Mouse (Mus musculus) forebrain, embryonic 13.5 days (tissue): Measurements from ENCODE around the gene Pip4p1. TPM values are rescaled to one million over a fixed set of nuclear protein-coding genes. Genes with fewer than 3 reads are reported as not detected.
A peak's percentile ranks its signal among the peaks of the same experiment; 100 is the strongest.
"Not testable (repeated sequence)": the region's sequence is repeated elsewhere in the genome, so short reads cannot be mapped to it uniquely, and the experiment has no call there.

Experiments used
- ATAC-seq: fragments of 200-750 bp; cut with Nextera tagmentation; 2 replicates; pipeline ENCODE4 v1.8.0; 2017
- H3K27ac ChIP-seq: fragments of 300-500 bp; sonication (generic); 2 replicates; pipeline ENCODE4 v1.5.1; 2015; ENCODE audit warnings: inconsistent platforms, mild to moderate bottlenecking, moderate library complexity
- H3K27me3 ChIP-seq: fragments of 300-500 bp; sonication (generic); 2 replicates; pipeline ENCODE4 v1.6.1; 2015; ENCODE audit warnings: mild to moderate bottlenecking, inconsistent platforms
- H3K36me3 ChIP-seq: fragments of 300-500 bp; sonication (generic); 2 replicates; pipeline ENCODE4 v1.6.1; 2015; ENCODE audit warnings: mild to moderate bottlenecking, inconsistent platforms; ENCODE audit not compliant: poor library complexity, severe bottlenecking
- H3K4me1 ChIP-seq: fragments of 300-500 bp; sonication (generic); 2 replicates; pipeline ENCODE4 v1.6.1; 2015; ENCODE audit warnings: inconsistent platforms
- H3K4me2 ChIP-seq: fragments of 300-500 bp; sonication (generic); 2 replicates; pipeline ENCODE4 v1.6.1; 2015; ENCODE audit warnings: inconsistent platforms, mild to moderate bottlenecking, moderate library complexity
- H3K4me3 ChIP-seq: fragments of 300-500 bp; sonication (generic); 2 replicates; pipeline ENCODE4 v1.5.1; 2015; ENCODE audit warnings: mild to moderate bottlenecking, inconsistent platforms
- H3K9ac ChIP-seq: fragments of 300-500 bp; sonication (generic); 2 replicates; pipeline ENCODE4 v1.6.1; 2015; ENCODE audit warnings: mild to moderate bottlenecking, inconsistent platforms
- H3K9me3 ChIP-seq: fragments of 300-500 bp; sonication (generic); replicated peaks from 2 replicates; pipeline ENCODE4 v1.6.1; 2016; ENCODE audit warnings: inconsistent platforms
- WGBS: fragments of 180-500 bp; shearing (Covaris S2); methylation state at CpG from one replicate; pipeline ENCODE4 v1.1.7; 2015; 5-methylcytosine and 5-hydroxymethylcytosine counted together
- polyA plus RNA-seq: library from polyadenylated mRNA; unstranded; fragments of >200 nt; fragmentation: Nextera tagmentation; extraction: Ambion mirVana; gene quantifications from 2 replicates; pipeline ENCODE4 v1.2.1, GENCODE M21; 2015

Gene Pip4p1
- 73.7 and 76.9 TPM in 2 replicates for polyA plus RNA-seq

GRCm38 (mm10) chr14:50930754-50931492 is at the start of gene Pip4p1, which contains the start of gene Pnp:
Gene Pip4p1, minus strand, starts transcription at chr14:50930856.
Gene Pnp, plus strand, starts transcription at chr14:50931082.
- Histone ChIP-seq H3K36me3 (peaks cover 37% of the 10 kb centered on the region), H3K27me3 (no peaks in the 10 kb centered on the region), H3K9ac (peak within 1 kb of the TSS; percentile 99), H3K27ac (peak within 1 kb of the TSS; percentile 85), H3K4me2 (peak within 1 kb of the TSS; percentile 77), H3K4me3 (peak within 1 kb of the TSS; percentile 97), H3K4me1 (peaks cover 38% of the 10 kb centered on the region), H3K9me3 (no peaks in the 10 kb centered on the region)
- peak; percentile 99 for ATAC-seq
- under 1% methylated on average over 67 of the region's 68 CpGs for WGBS

DNA sequence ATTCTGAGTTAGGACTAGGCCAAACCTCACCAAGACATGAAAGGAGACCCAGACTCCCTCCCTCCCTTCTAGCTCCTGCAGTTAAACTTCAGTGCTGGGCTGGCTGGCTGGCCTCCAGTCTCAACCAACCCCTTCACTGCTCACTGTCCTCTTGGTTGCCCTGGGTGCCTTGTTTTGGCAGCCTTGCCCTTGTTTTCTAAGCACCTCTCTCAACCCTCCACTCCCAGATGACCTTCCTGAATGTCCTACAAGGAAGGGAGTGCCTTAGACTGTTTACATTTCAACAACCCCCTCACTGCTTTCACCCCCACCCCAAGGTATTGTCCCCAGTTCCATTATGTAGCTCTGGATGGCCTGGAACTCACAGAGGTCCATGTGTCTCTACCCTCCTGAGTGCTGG is 49.0 kb upstream of the Pip4p1 start:
- H3K9me3 ChIP-seq, result no peaks in the 10 kb centered on the region

DNA sequence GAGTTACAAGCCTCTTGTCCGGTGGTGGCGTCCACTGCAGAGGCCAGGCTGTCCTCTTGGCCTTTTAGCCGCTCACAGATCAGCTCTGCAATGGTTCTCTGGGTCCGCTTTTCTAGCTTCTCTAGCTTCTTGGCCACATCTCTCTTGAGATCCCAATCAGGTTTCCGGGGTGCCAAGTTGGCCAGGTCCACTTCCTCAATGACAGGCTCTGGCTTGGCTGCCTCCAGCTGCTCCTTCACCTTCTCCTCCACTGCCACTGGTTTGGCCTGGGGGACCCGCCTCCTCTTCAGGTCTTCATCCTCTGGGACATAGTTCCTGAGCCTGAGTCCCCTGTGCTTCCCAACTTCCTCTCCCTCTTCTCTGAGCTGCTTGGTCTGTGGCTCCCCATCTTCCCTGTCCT is 47.8 kb upstream of the Pip4p1 start:
- not testable (repeated sequence) for H3K4me1 ChIP-seq, H3K36me3 ChIP-seq, H3K9me3 ChIP-seq, H3K4me2 ChIP-seq, H3K4me3 ChIP-seq, H3K9ac ChIP-seq, ATAC-seq, H3K27me3 ChIP-seq, H3K27ac ChIP-seq
- WGBS, result 93% methylated on average over 6 of the region's 6 CpGs

More for the DNA sequence above, 49.0 kb upstream of the Pip4p1 start:
- peaks cover 3% of the 10 kb centered on the region; the same call in 1 of the 2 replicates for H3K4me1 ChIP-seq
- no peak overlapping the region for H3K4me2 ChIP-seq
- no peaks in the 10 kb centered on the region for H3K36me3 ChIP-seq
- ATAC-seq, result no peak
- H3K4me3 ChIP-seq, result no peak overlapping the region
- no peaks in the 10 kb centered on the region for H3K27me3 ChIP-seq
- no peak overlapping the region for H3K9ac ChIP-seq
- no peak overlapping the region for H3K27ac ChIP-seq

DNA sequence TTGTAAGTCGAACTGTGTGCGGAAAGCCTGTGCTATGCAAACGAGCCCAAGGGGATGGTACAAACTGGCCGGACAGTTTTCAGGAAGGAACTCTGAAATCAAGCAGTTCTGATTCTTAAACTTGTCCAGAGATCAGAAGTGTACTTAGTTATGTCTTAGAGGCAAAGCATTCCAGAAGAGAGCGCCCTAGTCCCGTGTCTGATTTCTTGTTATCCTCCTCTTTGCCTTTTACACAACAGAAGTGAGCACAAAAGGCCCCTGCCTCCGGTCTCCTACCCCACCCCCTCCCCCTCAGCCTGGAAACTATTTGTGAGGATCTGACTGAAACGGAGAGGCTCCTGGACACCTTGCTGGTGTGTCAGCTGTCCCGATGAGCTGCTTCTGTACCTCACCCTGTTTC is 46.0 kb upstream of the Pip4p1 start:
- Histone ChIP-seq H3K27me3 (no peaks in the 10 kb centered on the region), H3K4me2 (peak overlapping the region; percentile 31; the same call in 1 of the 2 replicates), H3K4me1 (peaks cover 3% of the 10 kb centered on the region; the same call in 1 of the 2 replicates), H3K4me3 (no peak overlapping the region), H3K27ac (no peak overlapping the region), H3K36me3 (no peaks in the 10 kb centered on the region), H3K9me3 (no peaks in the 10 kb centered on the region), H3K9ac (no peak overlapping the region)
- no peak for ATAC-seq
- WGBS, result 9% methylated on average over 9 of the region's 9 CpGs

GRCm38 (mm10) chr14:50975001-50975400 is 44.3 kb upstream of the Pip4p1 start:
- H3K4me1 ChIP-seq, result peaks cover 5% of the 10 kb centered on the region
- no peaks in the 10 kb centered on the region for H3K27me3 ChIP-seq
- 45% methylated on average over 5 of the region's 5 CpGs for WGBS
- no peaks in the 10 kb centered on the region for H3K9me3 ChIP-seq
- no peak for ATAC-seq
- H3K4me3 ChIP-seq, result no peak overlapping the region
- no peak overlapping the region for H3K9ac ChIP-seq
- H3K36me3 ChIP-seq, result no peaks in the 10 kb centered on the region
- no peak overlapping the region for H3K4me2 ChIP-seq
- no peak overlapping the region for H3K27ac ChIP-seq

DNA sequence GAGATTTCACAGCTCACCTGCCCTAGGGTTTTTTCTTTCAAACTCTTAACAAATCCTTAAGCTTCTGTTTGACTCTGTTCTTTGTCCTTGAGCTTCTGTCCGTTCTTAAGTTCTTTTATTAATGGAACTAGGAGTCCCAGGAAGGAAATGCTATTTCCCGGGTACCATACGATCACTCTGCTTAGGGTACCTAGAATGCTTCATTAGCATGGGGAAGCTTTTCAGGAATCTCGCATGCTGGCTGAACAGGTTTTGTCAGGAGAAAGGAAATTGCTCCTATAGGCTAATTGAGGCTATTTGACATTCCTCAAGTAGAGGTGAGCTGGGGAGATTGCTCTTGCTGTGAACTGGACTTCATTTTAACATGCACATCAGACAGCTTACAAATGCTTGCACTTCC is 43.0 kb upstream of the Pip4p1 start:
- no peaks in the 10 kb centered on the region for H3K27me3 ChIP-seq
- no peak overlapping the region for H3K27ac ChIP-seq
- H3K9ac ChIP-seq, result no peak overlapping the region
- H3K4me3 ChIP-seq, result no peak overlapping the region
- no peak overlapping the region for H3K4me2 ChIP-seq
- H3K4me1 ChIP-seq, result peaks cover 12% of the 10 kb centered on the region
- WGBS, result 17% methylated on average over 4 of the region's 4 CpGs
- H3K9me3 ChIP-seq, result no peaks in the 10 kb centered on the region
- no peak for ATAC-seq
- H3K36me3 ChIP-seq, result no peaks in the 10 kb centered on the region

DNA sequence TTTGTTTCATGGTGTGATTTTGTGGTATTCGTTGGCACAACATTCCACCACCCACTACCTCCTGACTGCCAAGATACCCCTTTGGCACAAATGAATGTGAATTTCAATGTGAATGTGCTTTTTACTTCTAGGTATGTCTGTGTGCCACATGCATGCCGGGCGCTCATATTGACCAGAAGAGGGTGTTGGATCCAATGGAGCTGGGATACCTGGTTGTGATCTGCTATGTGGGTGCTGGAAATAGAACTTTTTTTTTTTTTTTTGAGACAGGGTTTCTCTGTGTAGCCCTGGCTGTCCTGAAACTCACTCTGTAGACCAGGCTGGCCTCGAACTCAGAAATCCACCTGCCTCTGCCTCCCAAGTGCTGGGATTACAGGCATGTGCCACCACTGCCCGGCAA is 42.4 kb upstream of the Pip4p1 start:
- not testable (repeated sequence) for H3K4me3 ChIP-seq, H3K27me3 ChIP-seq, H3K27ac ChIP-seq, H3K36me3 ChIP-seq, ATAC-seq, H3K9me3 ChIP-seq, H3K4me2 ChIP-seq, H3K9ac ChIP-seq
- H3K4me1 ChIP-seq, result peaks cover 14% of the 10 kb centered on the region
- 89% methylated on average over 5 of the region's 5 CpGs for WGBS

GRCm38 (mm10) chr14:50970822-50971221 is 40.2 kb upstream of the Pip4p1 start:
- 89% methylated on average over 1 of the region's 1 CpGs for whole genome bisulfite sequencing
- no peak overlapping the region for H3K27ac ChIP-seq
- no peak overlapping the region for H3K9ac ChIP-seq
- no peaks in the 10 kb centered on the region for H3K36me3 ChIP-seq
- H3K4me2 ChIP-seq, result no peak overlapping the region
- ATAC-seq, result no peak
- no peaks in the 10 kb centered on the region for H3K27me3 ChIP-seq
- H3K4me1 ChIP-seq, result peaks cover 12% of the 10 kb centered on the region
- H3K4me3 ChIP-seq, result no peak overlapping the region
- H3K9me3 ChIP-seq, result no peaks in the 10 kb centered on the region

DNA sequence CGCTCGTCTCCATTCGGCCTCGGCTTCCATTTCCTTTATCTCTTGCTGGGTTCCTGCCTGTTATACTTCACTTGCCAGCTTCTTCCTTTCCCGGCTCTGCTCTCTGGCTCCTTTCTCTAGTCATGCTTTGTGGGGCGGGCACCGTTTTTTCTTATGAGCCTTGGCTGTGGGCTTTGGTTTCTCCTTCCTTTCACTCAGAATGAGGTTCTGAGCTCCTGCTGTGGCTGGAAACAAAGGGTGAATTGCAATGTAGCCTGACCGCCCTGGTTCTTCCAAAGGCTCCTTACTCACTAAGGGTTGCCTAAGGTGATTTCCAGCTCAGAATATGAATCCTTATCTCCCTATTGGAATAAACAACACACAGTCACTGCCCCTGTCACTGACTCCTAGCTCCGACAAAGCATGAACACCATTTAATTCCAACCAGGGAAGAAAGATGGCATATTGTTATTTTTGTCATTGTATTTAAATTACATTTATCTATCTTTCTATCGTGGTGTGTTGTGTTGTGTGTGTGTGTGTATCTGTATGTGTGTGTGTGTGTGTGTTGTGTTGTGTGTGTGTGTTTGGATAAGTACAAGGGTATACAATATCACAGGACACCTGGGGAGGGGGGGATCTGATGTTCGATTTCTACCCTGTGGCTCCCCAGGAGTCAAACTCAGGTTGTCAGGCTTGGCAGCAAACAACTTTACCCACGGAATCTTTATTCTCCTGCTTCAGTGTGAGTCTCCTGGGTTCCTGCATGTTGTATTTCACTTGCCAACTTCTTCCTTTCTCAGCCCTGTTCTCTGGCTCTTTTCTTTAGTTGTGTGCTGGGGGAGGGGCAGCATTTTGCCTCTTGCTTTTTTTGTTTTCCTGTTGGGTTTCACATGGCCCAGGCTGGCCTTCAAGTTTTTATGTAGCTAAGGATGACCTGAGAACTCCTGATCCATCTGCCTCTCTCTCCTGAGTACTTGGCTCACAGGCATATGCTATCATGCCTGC is 39.2 kb upstream of the Pip4p1 start:
- Histone ChIP-seq H3K27me3 (no peaks in the 10 kb centered on the region), H3K9ac (0 out of 2 replicates have a peak overlapping the region, but pooled peaks have one; percentile 22), H3K4me3 (no peak overlapping the region), H3K9me3 (no peaks in the 10 kb centered on the region), H3K27ac (peak overlapping the region; percentile 31; the same call in 1 of the 2 replicates), H3K36me3 (no peaks in the 10 kb centered on the region), H3K4me1 (peaks cover 12% of the 10 kb centered on the region), H3K4me2 (peak overlapping the region; percentile 30; the same call in 1 of the 2 replicates)
- peak; percentile 50 for ATAC-seq
- 6% methylated on average over 12 of the region's 12 CpGs for WGBS

- no peak overlapping the region for H3K9ac ChIP-seq
- no peaks in the 10 kb centered on the region for H3K36me3 ChIP-seq
- H3K4me2 ChIP-seq, result no peak overlapping the region; the same call in 1 of the 2 replicates
- H3K27me3 ChIP-seq, result no peaks in the 10 kb centered on the region
- no peak overlapping the region for H3K4me3 ChIP-seq
- 0 out of 2 replicates have a peak, but pooled peaks have one; percentile 43 for ATAC-seq
- no peak overlapping the region for H3K27ac ChIP-seq
- peaks cover 12% of the 10 kb centered on the region for H3K4me1 ChIP-seq
- no peaks in the 10 kb centered on the region; the same call in 1 of the 2 replicates for H3K9me3 ChIP-seq
- WGBS, result 5% methylated on average over 1 of the region's 1 CpGs
Observed at GRCm38 (mm10) chr14:50969041-50969440, 38.4 kb upstream of the Pip4p1 start.

DNA sequence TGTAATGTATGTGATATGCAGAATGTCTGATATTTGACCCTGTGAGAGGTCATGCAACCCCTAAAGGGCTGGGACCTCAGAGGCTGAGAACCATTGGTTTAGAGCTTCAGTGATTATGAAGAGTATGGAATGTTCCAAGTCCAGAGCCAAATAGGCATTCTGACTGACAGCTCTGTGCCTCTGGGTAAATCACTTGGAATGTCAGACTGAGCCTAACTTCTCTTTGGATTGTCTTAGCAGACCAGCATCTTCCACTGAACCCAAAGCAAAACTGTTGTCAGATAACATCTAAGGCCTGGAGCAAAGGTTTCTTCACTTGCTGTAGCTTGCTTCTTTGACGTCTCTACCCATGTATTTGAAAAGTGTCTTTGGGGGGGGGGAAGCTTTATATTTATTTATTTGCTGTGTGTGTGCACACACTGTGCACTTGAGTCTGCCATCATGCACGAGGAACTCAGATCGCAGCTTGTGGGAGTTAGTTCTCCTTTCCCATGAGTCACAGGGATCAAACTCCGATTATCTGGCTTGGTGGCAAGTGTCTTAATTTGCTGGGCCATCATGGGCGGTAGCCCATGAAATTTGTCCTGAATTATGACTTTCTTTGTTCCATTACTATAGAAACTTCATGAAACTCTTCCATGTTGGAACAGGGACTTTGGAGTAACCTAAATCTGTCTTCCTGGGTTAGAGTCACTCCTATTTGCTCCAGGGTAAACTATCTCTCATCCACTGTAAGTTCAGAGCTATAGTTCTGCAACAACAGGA is 37.7 kb upstream of the Pip4p1 start:
- H3K27me3 ChIP-seq, result no peaks in the 10 kb centered on the region
- H3K27ac ChIP-seq, result no peak overlapping the region
- H3K4me3 ChIP-seq, result no peak overlapping the region
- no peak overlapping the region for H3K9ac ChIP-seq
- H3K4me2 ChIP-seq, result no peak overlapping the region
- WGBS, result 75% methylated on average over 5 of the region's 5 CpGs
- ATAC-seq, result no peak
- no peaks in the 10 kb centered on the region for H3K36me3 ChIP-seq
- peaks cover 12% of the 10 kb centered on the region for H3K4me1 ChIP-seq
- no peaks in the 10 kb centered on the region; the same call in 1 of the 2 replicates for H3K9me3 ChIP-seq
